Mouse (Mus musculus) brain, embryonic 18.5 days (tissue): ENCODE measurements around the gene Sgpl1.
A peak's percentile ranks its signal among the peaks of the same experiment; 100 is the strongest.

Source experiments
- DNase-seq: peaks from one replicate; pipeline ENCODE4 v3.0.0-alpha.2; 2012; ENCODE audit warnings: low read depth, low spot score

Sgpl1 gene

DNA sequence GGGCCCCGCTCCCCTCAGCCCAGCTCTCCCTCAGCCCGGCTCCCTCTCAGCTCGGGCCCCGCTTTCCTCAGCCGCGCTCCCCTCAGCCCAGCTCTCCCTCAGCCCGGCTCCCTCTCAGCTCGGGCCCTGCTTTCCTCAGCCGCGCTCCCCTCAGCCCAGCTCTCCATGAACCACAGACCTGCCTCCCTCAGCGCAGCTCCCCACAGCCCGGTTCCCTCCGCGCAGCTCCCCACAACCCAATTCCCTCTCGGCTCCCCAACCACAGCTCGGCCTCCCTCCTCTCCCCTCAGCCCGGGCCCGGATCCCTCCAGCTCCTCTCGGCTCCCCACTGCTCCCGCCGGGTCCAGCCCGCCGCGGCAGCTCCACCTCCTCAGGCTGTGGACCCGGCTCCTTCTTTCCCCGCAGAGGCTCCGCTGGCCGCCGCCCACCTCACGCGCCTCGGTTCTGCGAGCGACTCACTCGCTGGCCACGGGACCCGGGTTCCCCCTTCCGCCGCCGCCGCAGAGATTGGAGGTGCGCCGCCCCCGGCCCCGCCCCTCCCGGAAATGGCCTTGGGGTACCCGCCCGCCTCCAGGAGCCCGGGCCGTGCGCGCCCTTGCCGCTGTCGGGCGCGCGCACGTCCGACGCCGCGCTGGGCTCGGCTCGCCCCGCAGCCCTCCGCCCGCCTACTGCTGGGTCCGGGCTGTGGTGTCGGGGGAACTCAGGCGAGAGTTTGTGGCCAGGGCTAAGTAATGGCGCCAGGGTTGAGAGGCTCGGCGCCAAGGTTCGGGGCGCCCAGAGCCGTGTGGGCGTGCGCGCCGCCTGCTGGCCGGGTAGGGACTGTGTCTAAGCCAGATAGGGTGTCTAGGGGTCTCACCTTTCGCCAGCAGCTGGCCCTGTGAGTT lies at the start of gene Sgpl1:
TSS of gene Sgpl1 (minus strand) at position 547 of the 884 bp plus-strand sequence.
- peak; percentile 84 for DNase-seq

DNA sequence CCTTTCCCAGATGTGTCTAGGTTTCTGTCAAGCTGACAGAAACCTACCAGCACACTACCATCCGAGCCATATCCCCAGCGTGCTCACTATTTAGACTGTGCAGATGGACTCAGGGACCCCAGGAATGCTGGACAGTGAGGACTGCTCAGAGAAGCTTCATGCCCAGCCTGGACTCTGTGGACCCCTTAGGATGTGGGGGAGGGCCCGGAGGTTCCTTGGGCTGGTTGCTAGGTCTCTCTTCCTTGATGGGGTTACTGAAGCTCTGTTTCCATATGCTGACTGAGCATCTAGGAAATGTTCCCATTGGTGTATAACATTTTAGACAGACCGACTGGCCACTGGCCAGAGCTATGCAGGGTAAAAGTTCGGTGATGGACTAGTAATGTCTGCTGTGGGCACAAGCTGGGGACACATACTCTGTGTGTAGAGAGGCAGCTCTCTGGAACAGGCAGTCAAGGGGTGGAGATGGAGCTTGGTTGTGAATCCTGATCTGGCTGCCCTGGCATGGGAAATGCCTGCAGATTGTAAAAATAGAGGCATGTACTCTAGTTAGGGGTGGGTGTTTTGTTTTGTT lies 48.3 kb upstream of the Sgpl1 start:
- DNase-seq: no peak

DNA sequence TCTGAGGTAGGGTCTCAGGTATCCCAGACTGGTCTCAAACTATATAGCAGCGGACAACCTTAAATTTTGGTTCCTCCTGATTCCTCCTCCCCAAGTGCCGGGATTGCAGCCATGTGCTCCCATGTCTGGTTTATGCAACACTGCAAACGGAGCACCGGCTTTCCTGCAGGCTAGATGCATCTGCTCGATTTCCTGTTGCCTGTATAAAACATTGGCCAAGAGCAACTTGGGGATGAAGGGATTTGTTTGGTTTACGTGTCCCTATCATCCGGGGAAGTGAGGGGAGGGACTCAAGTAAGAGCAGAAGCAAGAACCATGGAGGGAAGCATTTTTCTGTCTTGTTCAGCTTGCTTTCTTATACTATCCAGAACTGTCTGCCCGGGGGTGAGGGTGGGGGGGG lies 47.7 kb upstream of the Sgpl1 start:
- no peak for DNase-seq

DNA sequence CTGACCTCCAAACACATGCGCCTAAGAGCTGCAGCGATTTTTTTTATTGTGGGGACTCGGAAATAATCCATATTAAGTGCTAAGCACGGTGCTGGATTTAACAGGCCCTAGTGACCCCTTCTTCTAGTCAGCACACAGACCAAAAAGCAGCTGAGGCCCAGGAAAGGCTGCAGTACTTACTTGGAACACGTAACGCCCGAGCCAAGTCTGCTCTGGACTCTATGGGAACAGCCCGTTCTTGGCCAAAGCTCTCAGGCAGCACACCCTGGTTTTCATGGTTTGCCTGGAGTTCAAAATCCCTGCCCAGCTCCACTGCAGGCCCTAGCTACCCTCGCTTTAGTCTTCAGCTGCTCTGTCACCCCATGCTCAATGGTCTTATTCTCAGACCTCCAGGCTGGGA lies 47.1 kb upstream of the Sgpl1 start:
- DNase-seq: no peak

DNA sequence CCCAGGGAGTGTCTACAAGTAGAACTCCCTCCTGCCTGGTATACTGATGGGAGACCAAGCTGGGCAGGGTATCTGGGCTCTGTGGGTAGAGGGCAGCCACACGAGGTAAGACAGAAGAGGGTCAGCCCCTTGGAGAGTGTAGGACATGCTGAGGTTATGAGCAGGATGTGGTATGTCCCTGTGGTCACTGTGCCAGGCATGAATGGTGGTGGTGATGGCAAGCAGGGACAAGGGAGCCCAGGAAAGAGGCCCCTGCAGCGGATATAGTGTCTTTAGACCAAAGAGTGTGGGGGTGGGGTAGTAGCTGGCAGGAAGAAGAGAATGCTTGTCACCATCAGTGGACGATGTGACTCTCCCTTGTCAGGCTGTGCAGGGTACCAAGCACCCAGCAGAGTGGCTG lies 40.5 kb upstream of the Sgpl1 start:
- DNase-seq: no peak

DNA sequence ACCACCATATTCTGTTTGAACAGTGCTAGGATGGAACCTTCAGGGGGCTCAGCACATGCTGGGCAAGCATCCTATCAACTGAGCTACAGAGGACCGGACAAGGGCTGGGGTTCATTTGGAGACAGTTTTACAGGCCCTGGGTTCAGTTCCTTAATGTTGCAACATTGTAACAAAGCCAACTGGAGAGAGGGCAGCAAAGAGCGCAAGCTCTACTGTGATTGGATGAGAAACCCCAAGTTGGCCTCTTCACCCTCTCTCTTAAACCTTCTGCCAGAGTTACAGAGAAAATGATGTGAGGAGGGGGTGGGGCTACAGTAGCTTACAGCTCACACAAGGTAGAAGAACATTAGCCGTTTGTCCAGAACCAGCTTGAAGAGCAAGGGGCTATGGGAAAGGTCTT lies 39.5 kb upstream of the Sgpl1 start:
- DNase-seq: no peak

DNA sequence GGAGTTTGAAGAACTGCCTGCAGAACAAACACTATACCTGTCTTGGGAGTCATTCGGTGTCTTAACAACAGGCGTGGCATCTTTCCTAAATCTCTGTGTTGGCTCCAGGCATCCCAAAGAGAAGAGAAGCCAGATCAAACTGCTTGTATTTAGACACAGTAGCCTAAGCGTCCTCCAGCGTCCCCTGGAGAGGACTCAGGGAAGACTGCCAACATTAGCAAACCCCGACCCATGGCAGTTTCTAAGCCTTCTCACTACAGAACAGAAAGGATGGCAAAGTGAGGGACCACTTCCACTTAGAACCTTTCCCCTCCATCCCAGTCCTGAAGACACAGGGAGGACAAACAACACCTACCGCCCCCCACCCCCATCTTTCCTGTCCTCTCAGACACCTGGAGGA lies 32.4 kb upstream of the Sgpl1 start:
- DNase-seq: no peak

DNA sequence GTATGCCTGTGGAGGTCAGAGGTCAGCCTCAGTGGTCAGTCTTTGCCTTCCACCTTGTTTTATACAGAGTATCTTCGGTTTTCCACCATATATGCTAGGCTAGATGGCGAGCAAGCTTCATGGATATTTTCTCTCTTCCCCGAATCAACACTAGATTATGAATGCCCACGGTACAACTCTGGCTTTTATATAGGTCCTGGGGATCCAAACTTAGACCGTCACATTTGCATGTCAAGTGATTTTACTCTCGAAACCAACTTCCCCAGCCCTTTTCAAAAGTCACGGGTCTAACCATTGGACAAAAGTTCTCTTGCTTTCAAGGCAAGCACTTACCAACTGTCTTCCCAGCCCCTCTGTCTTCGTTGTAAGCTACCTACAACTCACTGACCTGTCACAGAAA lies 31.2 kb upstream of the Sgpl1 start:
- no peak for DNase-seq

DNA sequence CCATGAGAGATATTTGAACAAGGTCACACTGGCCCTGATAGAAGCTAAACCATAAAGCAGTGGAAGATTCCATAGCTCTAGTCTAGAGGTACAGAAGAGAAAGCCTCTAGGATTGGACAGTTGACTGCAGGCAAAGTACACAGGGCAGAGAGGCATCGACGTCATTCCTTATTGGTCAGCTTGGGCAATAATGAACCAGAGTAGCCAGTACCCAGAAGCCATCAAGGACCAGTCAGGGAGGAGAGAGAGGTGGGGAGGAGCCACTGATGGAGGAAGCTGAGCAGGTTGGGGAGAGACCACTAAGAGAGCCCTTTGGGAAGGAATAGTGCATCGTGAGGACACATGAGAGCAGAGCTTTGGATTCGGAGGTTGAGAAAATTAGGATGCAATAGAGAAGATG lies 30.2 kb upstream of the Sgpl1 start:
- no peak for DNase-seq

DNA sequence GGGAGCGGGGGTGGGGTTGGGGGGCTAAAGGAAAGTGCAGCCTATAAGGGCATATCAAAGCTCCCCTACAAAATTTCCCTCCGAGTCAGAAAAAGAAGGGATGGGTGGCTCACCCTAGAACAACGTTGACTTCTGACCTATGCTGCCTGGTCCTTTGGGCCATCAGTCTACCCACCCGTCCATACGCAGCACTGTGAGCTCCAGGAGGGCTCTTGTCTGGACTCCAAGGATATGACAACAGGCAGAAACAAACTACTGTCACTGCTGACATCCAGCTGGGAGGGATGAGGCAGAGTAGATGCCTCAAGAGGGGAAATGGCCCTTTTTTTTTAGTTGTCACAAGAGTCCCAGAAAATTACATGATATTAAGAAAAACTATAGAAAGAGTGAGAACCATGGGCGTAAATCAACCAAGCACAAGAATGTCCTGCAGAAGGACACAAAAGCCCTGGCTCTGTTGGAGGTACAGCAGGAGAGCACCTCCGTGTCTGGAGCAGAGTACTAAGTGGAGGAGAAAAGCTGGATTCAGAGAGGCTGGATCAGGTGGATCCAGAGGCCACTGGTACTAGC lies 28.8 kb upstream of the Sgpl1 start:
- DNase-seq: no peak

DNA sequence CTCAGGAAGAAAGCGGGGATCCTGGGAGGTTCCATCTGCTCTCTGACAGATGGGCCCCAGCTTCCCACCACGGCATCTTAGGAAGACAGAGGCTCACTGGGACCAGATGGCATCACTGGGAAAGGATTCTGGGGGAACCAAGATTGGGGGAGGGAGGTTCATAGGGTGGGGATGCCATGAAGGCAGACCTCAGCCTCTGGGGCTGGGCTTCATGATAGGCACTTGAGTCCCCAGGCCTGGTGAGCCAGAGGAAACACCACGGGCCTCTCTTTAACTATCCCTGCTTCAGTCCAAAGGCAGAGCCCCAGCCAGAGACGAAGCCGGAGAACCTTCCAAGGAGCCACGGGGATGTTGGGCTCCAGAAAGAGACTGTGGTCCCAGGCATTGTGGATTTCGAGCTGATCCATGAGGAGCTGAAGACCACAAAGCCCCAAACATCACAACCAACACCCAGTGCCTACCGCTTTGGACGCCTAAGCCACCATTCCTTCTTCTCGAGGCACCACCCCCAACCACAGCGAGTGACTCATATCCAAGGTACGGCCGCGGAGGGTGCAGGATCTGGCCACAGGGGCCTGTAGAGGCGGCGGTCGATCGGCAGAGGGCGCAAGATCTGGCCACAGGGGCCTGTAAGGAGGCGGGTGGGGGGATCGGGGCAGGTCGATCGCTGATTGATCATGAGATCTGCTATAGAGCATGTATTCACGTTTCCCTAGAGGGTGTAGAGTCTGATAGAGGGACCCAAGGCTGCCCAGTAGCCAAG lies 28.1 kb upstream of the Sgpl1 start:
- no peak for DNase-seq

DNA sequence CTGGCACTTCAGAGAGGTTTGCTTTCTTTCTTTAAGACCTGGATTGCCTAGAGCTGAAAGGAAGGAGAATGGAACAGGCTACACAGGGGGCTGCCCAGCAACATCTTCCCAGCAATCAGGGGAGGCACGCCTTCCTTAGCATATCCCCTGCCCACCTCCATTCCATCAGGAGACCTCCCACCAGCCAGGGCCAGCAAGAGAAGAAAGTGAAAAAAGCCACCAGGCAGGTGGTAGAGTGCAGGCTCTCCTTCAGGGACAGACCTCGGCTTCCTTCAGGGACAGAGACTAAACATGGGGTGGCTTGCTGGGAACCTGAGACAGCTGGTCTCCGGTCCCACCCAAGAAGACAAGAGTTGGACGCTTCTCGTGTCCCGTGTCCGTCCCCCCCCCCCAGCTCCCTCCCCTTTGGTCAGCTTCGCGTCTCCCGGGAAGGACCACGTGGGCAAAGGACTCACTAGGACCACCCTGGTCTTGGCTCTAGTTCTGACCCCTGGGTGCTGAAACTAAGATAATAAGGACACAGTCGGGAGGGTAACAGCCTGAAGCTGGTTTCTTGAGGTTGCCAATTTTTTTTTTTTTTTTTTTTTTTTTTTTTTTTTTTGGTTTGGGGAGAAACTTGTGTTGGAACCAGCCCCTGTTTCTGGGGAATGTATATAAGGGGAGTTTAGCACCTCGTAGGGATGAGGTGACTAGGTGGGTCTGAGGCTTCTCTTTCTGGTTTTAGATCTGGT lies 27.4 kb upstream of the Sgpl1 start:
- DNase-seq: no peak

DNA sequence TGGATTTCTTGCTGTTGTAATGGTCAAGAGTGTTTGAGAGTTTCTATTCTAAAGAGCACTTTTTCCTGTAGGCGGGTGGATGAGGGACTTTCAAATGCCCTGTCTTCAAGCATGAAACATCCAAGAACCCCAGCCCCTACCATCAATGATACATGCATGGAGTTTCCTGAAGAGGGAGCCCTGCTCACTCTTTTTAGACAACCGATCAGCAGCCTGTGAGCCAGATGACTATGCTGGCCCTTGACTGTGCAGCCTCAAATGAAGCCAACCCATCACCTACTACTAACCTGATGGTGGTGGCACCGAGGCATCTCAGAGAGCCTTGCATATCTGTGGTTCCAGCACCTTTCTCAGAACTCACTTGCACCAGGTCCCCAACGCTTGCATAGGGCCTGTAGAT lies 25.0 kb upstream of the Sgpl1 start:
- DNase-seq: no peak

DNA sequence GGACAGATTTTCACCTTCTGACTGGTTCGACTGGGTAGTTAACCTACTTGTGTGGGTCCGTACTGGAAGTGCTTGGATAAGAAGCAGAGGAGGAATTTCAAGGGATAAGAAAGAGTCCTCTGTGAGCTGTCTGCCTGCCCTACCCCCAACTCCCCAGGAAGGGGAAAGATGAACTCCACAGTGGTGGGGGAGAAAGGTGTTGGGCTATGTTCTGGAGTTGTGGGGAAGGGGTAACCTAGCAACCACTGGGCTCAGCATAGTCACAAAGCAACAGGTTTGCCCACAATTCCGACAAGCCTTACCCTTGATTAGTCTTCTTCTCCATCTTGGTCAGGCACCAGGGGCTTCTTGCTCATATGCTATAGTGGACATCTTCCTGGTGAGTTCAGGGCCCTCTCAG lies 24.2 kb upstream of the Sgpl1 start, which contains the start of gene Tbata:
TSS of gene Tbata (plus strand) at position 301 of the 400 bp plus-strand sequence.
- no peak for DNase-seq

DNA sequence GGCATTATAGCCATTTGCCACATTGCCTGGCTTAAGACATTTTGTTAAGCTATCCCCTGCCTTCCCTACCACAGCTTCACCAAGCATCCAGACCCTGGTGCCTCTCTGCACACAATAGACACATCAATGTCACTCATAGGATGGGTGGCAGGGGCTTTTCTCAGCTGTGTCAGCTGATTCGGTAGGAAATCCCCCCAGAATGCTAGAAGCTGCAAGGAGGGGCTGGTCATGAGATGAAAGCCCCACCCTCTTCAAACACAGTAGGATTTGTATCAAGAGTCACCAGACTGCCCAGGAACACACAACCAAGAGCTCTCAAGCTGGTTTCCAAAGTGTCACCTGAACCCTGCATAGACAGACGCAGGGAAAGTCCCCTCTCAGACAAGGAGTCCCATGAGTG lies 20.9 kb upstream of the Sgpl1 start:
- no peak for DNase-seq

DNA sequence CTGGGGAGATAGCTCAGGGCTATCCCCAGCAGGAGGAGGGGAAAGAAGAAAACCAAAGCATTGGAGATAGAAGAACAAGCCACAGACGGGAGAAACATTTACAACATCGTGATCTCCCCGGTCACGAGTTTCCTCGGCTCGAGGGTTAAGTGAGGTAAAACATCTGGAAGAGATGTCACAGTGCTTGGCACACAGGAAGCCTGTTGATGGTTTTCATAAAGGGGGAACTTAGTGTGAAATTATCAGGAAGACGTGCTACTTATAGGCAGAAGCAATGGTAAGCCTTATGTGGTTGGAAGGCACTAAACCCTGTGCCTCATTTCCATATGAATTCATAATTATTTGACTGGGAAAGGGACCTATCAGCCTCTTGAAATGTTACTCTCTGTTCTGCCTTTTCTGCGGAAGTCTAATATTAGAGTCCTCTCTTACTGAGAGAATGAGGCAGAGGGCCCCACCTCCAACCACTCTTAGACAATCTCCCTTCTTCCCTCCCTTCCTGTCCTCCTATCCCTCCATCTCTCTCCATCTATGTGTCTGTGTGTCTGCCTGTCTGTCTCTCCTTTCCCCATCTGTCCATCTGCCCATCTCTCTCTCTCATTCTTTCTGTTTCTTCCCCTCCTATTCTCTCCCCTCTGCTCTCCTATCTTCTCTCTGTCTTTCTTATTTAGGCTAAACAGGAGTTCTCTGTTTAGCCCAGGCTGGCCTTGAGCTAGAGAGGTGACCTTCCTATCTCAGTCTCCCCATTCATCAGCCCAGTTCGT lies 20.0 kb upstream of the Sgpl1 start:
- DNase-seq: no peak

DNA sequence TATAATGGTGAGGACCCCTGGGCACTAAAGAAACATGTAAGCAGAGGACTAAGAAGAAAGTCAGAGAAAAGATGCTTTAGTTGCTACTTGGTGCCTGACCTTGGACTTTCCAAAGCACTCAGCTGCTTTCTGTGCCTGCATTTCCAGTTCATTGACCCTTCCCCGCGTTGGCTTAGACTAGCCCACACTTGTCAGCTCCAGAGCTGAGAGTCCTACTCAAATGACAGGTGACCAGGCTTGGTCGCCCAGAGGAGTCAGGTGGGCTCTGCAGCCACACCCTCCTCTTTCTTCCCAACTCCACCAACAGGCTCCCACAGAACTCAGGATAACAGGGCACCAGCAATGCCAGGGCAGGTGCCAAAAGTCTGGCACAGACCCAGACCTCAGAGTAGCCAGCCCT lies 14.9 kb upstream of the Sgpl1 start:
- DNase-seq: no peak

DNA sequence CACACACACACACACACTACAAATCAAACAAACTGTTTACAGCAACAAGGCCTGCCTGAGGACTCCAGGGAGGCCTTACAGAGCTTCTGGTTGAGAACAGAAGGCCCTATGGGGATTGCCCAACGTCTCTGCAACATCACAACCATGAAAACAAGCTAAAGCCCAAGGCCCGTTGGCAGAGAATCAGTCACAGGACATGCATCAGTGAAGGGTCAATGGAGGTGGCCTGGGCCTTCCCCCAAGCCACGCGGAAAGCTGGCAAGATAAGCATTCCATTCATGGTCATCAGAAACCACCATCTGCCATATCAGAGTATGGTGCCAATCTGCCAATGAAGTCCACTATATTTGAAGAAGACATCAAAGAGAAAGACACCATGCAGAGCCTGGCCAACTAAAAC lies 13.2 kb upstream of the Sgpl1 start:
- no peak for DNase-seq

DNA sequence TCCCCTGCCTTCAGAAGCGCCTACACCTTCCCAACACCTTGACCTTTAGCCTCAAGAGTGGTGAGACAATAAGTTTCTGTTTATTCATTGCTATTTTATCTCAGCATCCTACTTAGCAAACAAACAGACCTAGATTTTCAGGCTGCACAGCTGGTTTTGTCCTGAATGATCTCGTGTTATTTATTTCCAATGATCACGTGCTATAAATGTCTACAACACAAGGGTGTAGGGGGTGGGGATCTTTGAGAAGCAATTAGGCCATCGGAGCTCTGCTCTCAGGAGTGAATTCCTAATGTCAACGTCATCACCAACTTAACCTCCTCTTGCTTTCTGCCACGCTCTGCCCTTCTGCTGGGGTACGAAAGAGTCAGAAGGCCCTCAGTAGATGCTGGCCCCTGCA lies 12.6 kb upstream of the Sgpl1 start:
- DNase-seq: no peak

DNA sequence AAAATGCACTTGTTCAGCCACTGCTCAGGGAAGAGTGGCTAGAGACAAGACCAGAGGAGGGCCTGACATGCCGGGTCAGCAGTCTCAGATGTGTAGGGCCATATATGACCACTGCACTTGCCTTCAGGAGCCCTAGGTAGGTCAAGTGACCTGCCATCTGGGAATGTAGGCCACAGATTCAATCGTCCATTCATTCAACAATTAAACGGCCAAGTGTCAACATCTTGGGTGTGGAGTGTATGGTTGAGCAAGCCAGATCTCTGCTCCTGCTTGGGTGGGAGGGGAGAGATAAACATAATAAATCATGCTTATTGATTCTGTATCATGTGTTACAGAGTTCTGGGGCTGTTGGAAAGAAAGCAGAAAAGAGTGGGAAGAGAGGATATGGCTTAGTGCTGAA lies 11.1 kb upstream of the Sgpl1 start:
- DNase-seq: no peak

DNA sequence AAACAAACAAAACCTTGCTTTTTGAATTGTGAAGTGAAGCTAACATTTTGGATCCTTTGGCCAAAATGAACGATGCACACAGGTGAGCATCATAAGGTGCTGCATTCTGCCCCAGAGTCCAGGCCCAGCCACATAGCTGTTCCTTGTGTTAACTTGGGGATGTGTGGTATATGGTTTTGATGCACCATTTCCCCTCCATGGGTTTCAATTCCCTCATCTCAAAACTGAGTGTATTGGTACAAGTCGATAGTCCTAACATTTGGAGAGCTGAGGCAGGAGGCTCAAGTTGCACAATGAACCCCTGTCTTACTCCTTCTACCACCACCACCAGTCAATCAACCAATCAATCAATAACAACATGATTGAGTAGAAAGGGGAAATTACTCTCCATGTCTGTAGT lies 8.9 kb upstream of the Sgpl1 start:
- DNase-seq: no peak
